Mouse (Mus musculus) midbrain, embryonic 15.5 days (tissue): ENCODE measurements around the gene Rcbtb2. TPM values are rescaled to one million over a fixed set of nuclear protein-coding genes. Genes with fewer than 3 reads are reported as not detected.
"Not testable (repeated sequence)": the region's sequence is repeated elsewhere in the genome, so short reads cannot be mapped to it uniquely, and the experiment has no call there.

Source experiments
- ATAC-seq: fragments of 200-750 bp; cut with Nextera tagmentation; replicated peaks from 2 replicates; pipeline ENCODE4 v1.8.0; 2017; ENCODE audit warnings: moderate TSS enrichment
- H3K27ac ChIP-seq: fragments of 300-500 bp; sonication (generic); 2 replicates; pipeline ENCODE4 v1.5.1; 2015; ENCODE audit warnings: mild to moderate bottlenecking, inconsistent platforms
- H3K27me3 ChIP-seq: fragments of 300-500 bp; sonication (generic); replicated peaks from 2 replicates; pipeline ENCODE4 v1.6.1; 2015; ENCODE audit warnings: inconsistent platforms
- H3K36me3 ChIP-seq: fragments of 300-500 bp; sonication (generic); replicated peaks from 2 replicates; pipeline ENCODE4 v1.6.1; 2015; ENCODE audit warnings: inconsistent platforms
- H3K4me1 ChIP-seq: fragments of 300-500 bp; sonication (generic); 2 replicates; pipeline ENCODE4 v1.6.1; 2015; ENCODE audit warnings: inconsistent platforms
- H3K4me2 ChIP-seq: fragments of 300-500 bp; sonication (generic); 2 replicates; pipeline ENCODE4 v1.6.1; 2015; ENCODE audit warnings: inconsistent platforms, mild to moderate bottlenecking, moderate library complexity
- H3K4me3 ChIP-seq: fragments of 300-500 bp; sonication (generic); 2 replicates; pipeline ENCODE4 v1.5.1; 2015; ENCODE audit warnings: mild to moderate bottlenecking, inconsistent platforms
- H3K9ac ChIP-seq: fragments of 300-500 bp; sonication (generic); 2 replicates; pipeline ENCODE4 v1.6.1; 2015; ENCODE audit warnings: mild to moderate bottlenecking, inconsistent platforms
- H3K9me3 ChIP-seq: fragments of 300-500 bp; sonication (generic); 2 replicates; pipeline ENCODE4 v1.6.1; 2016; ENCODE audit warnings: inconsistent platforms
- WGBS: fragments of 180-500 bp; shearing (Covaris S2); methylation state at CpG from one replicate; pipeline ENCODE4 v1.1.7; 2015; ENCODE audit warnings: mixed read lengths; 5-methylcytosine and 5-hydroxymethylcytosine counted together
- polyA plus RNA-seq: library from polyadenylated mRNA; unstranded; fragments of >200 nt; fragmentation: Nextera tagmentation; extraction: Ambion mirVana; gene quantifications from 2 replicates; pipeline ENCODE4 v1.2.1, GENCODE M21; 2015

Rcbtb2 gene
- polyA plus RNA-seq, 1 experiment from 2014 or later = 60.3 TPM

DNA sequence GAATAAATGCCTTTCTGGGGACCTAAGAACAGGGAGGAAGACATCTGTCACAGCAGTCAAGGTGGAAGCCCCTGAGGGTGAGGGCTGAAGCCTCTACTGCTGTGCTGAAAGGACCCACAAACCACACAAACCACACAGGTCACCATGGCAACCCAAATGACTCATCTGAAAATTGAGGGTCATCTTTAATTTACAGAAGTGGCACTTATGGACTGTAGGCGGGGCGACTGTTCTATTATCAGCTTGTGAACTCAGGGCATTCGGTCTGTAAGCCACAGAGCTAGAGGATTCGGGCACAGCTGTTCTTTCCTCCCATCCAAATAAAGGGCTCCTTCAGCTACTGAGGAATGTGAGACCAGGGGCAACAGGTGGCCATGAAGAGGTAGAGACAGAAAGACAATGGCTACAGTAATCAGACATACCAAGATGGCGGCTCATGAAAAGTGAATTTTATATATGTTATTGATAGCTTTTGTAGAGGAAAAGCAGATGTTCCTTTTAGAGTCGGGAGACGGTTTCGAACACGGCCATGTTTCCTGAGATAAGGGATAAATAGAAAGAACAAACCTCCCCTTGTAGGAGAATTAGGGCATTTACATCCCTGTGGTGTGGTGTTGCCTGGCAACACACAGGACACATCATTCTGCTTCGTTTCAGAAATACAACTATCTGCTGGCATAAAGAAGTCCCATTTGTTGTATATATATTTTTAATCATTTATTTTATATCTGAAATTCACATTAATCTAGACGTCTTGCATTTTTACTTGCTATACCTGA lies 17.2 kb upstream of the Rcbtb2 start:
- Histone ChIP-seq H3K9me3 (no peaks in the 10 kb centered on the region), H3K36me3 (no peaks in the 10 kb centered on the region), H3K4me2 (no peak overlapping the region), H3K9ac (no peak overlapping the region), H3K4me1 (no peaks in the 10 kb centered on the region), H3K27me3 (no peaks in the 10 kb centered on the region), H3K27ac (no peak overlapping the region), H3K4me3 (no peak overlapping the region)
- ATAC-seq = no peak
- 61% methylated on average over 11 of the region's 11 CpGs for WGBS

GRCm38 (mm10) chr14:73106234-73106711 lies 16.6 kb upstream of the Rcbtb2 start:
- WGBS = 20% methylated on average over 8 of the region's 8 CpGs
- H3K27ac ChIP-seq = no peak overlapping the region
- no peak overlapping the region for H3K4me2 ChIP-seq
- no peak overlapping the region for H3K4me3 ChIP-seq
- H3K36me3 ChIP-seq = no peaks in the 10 kb centered on the region
- H3K4me1 ChIP-seq = no peaks in the 10 kb centered on the region
- no peaks in the 10 kb centered on the region for H3K9me3 ChIP-seq
- H3K27me3 ChIP-seq = no peaks in the 10 kb centered on the region
- H3K9ac ChIP-seq = no peak overlapping the region
- ATAC-seq = peak; percentile 75; the same call in 1 of the 2 replicates

GRCm38 (mm10) chr14:73106957-73107356 lies 15.9 kb upstream of the Rcbtb2 start:
- WGBS = 59% methylated on average over 4 of the region's 4 CpGs
- peak; percentile 23; the same call in 1 of the 2 replicates for ATAC-seq

DNA sequence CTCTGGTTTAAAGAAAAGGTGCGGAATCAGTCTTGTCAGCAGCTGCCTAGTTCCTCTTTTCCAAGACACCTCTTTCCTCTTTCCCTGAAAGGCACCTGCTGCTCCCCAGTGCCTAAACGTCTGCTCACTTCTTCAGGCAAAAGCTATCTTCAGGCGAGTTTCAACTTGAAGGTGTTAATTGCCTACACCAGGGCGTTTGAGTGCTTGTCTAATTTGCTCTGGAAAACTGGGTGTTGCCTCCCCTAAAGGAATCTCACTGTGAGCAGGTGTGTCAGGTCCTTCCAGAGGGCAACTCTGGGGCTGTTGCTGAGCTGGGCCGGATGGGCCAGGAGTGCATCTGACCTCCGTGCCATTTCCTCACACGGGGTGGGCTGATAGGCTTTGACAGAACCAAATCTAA lies 15.5 kb upstream of the Rcbtb2 start:
- no peaks in the 10 kb centered on the region for H3K36me3 ChIP-seq
- no peaks in the 10 kb centered on the region for H3K9me3 ChIP-seq
- WGBS = 62% methylated on average over 7 of the region's 7 CpGs
- H3K9ac ChIP-seq = no peak overlapping the region
- no peak overlapping the region for H3K27ac ChIP-seq
- H3K4me1 ChIP-seq = no peaks in the 10 kb centered on the region
- no peak overlapping the region for H3K4me3 ChIP-seq
- H3K4me2 ChIP-seq = no peak overlapping the region
- no peaks in the 10 kb centered on the region for H3K27me3 ChIP-seq
- ATAC-seq = 0 out of 2 replicates have a peak, but pooled peaks have one; percentile 51

More at GRCm38 (mm10) chr14:73106957-73107356, 15.9 kb upstream of the Rcbtb2 start:
- no peaks in the 10 kb centered on the region for H3K36me3 ChIP-seq
- H3K27ac ChIP-seq = no peak overlapping the region
- H3K4me1 ChIP-seq = no peaks in the 10 kb centered on the region
- H3K9ac ChIP-seq = no peak overlapping the region
- no peaks in the 10 kb centered on the region for H3K27me3 ChIP-seq
- no peaks in the 10 kb centered on the region for H3K9me3 ChIP-seq
- H3K4me3 ChIP-seq = no peak overlapping the region
- no peak overlapping the region for H3K4me2 ChIP-seq

DNA sequence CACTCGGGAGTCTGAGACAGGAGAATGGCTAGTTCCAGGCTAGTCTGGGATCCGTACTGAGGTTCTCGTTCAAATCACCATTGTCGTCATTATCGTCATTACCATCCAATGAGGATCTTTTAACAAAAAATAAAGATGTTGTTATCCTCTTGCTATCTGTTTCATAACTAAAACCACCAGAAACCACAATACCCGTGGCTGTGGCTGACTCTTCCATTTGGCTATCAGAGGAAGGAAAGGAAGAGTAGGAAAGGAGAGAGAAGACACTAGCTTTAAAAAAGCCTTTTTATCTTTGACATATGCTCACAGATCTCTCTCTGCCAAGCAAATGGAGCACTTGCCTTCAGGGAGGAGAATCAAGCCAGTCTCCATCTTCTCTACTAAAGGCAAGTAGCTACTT lies 14.9 kb upstream of the Rcbtb2 start:
- no peak overlapping the region for H3K4me2 ChIP-seq
- ATAC-seq = no peak
- 88% methylated on average over 6 of the region's 6 CpGs for WGBS
- H3K27me3 ChIP-seq = no peaks in the 10 kb centered on the region
- no peak overlapping the region for H3K27ac ChIP-seq
- H3K9ac ChIP-seq = no peak overlapping the region
- no peaks in the 10 kb centered on the region for H3K9me3 ChIP-seq
- no peaks in the 10 kb centered on the region for H3K36me3 ChIP-seq
- no peaks in the 10 kb centered on the region for H3K4me1 ChIP-seq
- no peak overlapping the region for H3K4me3 ChIP-seq

- Histone ChIP-seq H3K9me3 (no peaks in the 10 kb centered on the region), H3K27me3 (no peaks in the 10 kb centered on the region), H3K27ac (no peak overlapping the region), H3K4me2 (no peak overlapping the region), H3K4me3 (no peak overlapping the region), H3K9ac (no peak overlapping the region), H3K36me3 (no peaks in the 10 kb centered on the region), H3K4me1 (no peaks in the 10 kb centered on the region)
- no peak for ATAC-seq
- WGBS = 52% methylated on average over 3 of the region's 3 CpGs
These were observed 12.2 kb upstream of the Rcbtb2 start for GRCm38 (mm10) chr14:73110682-73111081.

GRCm38 (mm10) chr14:73111091-73111490 lies 11.7 kb upstream of the Rcbtb2 start:
- H3K4me1 ChIP-seq = no peaks in the 10 kb centered on the region
- WGBS = 42% methylated on average over 1 of the region's 1 CpGs
- no peak overlapping the region for H3K9ac ChIP-seq
- H3K4me2 ChIP-seq = no peak overlapping the region
- no peak overlapping the region for H3K27ac ChIP-seq
- no peaks in the 10 kb centered on the region for H3K27me3 ChIP-seq
- no peaks in the 10 kb centered on the region for H3K36me3 ChIP-seq
- ATAC-seq = no peak
- no peaks in the 10 kb centered on the region for H3K9me3 ChIP-seq
- H3K4me3 ChIP-seq = no peak overlapping the region

DNA sequence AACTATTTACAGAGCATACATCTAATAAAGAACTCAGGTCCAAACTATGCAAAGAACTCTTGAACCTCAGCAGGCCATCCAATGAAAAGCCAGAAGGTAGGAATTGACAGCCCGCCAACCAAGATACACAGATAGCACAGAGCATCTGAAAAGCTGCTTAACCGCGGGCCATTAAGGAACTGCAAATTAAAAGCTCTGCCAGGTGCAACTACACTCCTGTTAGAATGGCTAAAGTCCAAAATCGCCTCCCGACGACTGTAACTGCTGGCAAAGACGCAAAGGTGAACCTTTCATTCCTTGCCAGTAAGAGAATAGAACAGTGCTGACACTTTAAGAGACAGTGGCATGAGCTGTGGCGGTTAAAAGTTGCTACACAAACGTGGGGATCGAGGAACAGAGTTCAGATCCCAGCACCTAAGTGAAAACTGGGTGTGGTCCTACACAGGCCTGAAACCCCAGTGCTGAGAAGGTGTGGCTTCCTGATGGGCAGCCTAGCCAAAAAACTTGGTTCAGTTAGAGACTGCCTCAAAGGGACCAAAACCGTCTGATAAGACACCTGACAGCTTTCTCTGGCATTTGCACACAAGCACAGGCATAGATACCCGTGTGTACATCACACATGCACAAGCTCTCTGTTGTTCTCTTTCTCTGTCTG lies 10.5 kb upstream of the Rcbtb2 start:
- ATAC-seq = no peak
- Histone ChIP-seq H3K4me2 (no peak overlapping the region), H3K9ac (no peak overlapping the region), H3K36me3 (no peaks in the 10 kb centered on the region), H3K27me3 (no peaks in the 10 kb centered on the region), H3K9me3 (no peaks in the 10 kb centered on the region), H3K4me3 (no peak overlapping the region), H3K4me1 (no peaks in the 10 kb centered on the region), H3K27ac (no peak overlapping the region)
- WGBS = 72% methylated on average over 12 of the region's 12 CpGs

DNA sequence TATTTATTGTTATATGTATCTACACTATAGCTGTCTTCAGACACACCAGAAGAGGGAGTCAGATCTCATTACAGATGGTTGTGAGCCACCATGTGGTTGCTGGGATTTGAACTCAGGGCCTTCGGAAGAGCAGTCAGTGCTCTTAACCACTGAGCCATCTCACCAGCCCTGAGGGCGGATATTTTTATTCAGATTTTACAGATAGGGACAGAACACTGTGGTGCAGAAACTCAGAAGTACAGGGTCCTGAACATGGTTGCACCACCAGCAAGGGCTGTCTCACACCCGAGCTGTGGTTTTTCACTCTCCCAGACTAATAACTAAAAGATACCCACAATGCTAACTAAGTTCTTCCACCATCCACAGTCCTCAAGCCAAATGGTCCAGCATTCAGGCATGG lies 7.9 kb upstream of the Rcbtb2 start:
- ATAC-seq, H3K4me2 ChIP-seq, H3K9me3 ChIP-seq, H3K27me3 ChIP-seq, H3K4me3 ChIP-seq, H3K4me1 ChIP-seq, H3K36me3 ChIP-seq, H3K27ac ChIP-seq, H3K9ac ChIP-seq: not testable (repeated sequence)
- 92% methylated on average over 3 of the region's 3 CpGs for WGBS

DNA sequence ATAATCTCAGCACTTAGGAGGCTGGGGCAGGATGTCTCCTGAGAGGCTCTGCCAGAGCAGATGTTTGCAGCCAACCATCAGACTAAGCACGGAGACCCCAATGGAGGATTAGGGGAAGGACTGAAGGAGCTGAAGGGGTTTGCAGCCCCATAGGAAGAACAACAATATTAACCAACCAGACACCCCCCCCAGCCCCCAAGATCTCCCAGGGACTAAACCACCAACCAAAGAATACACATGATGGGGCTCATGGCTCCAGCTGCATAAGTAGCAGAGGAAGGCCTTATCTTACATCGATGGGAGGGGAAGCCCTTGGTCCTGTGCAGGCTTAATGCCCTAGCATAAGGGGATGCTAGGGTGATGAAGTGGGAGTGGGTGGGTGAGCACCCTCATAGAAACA lies 6.5 kb upstream of the Rcbtb2 start:
- Histone ChIP-seq H3K27ac (no peak overlapping the region), H3K9me3 (no peaks in the 10 kb centered on the region), H3K9ac (no peak overlapping the region), H3K4me2 (no peak overlapping the region), H3K4me1 (no peaks in the 10 kb centered on the region), H3K4me3 (no peak overlapping the region), H3K27me3 (no peaks in the 10 kb centered on the region), H3K36me3 (no peaks in the 10 kb centered on the region)
- ATAC-seq = no peak
- 59% methylated on average over 2 of the region's 2 CpGs for WGBS

DNA sequence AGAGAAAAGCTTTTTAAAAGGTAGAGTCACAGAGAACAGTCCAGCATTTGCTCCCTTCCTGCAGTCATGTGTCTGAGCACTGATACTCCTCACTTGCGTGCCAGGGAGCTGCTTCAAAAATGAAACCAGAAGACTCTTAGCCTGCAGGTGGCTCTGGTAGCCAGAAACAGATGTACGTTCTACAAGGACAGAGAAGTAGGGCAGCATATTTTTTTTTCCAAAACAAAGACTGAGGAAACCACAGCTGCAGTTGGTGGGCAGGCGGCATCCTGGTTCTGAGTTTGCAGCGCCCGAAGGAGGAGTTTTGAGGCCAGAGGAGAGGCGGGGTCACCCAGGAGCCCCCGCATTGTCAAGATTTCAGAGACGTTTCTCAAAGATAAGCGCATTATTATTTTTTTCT lies 5.9 kb upstream of the Rcbtb2 start:
- WGBS = 65% methylated on average over 9 of the region's 9 CpGs
- ATAC-seq = no peak
- no peak overlapping the region for H3K4me3 ChIP-seq
- no peaks in the 10 kb centered on the region for H3K9me3 ChIP-seq
- no peaks in the 10 kb centered on the region for H3K27me3 ChIP-seq
- no peak overlapping the region for H3K4me2 ChIP-seq
- H3K27ac ChIP-seq = no peak overlapping the region
- H3K36me3 ChIP-seq = no peaks in the 10 kb centered on the region
- H3K9ac ChIP-seq = no peak overlapping the region
- H3K4me1 ChIP-seq = no peaks in the 10 kb centered on the region

GRCm38 (mm10) chr14:73117411-73118392 lies 5.1 kb upstream of the Rcbtb2 start:
- Histone ChIP-seq H3K9ac (no peak overlapping the region), H3K4me2 (no peak overlapping the region), H3K27me3 (no peaks in the 10 kb centered on the region), H3K4me3 (no peak overlapping the region), H3K4me1 (no peaks in the 10 kb centered on the region), H3K36me3 (no peaks in the 10 kb centered on the region), H3K9me3 (no peaks in the 10 kb centered on the region), H3K27ac (no peak overlapping the region)
- no peak for ATAC-seq
- 84% methylated on average over 7 of the region's 7 CpGs for WGBS
